Mouse (Mus musculus): ENCODE measurements around the gene Wfdc16.
"Not testable (repeated sequence)": the region's sequence is repeated elsewhere in the genome, so short reads cannot be mapped to it uniquely, and the experiment has no call there.

Wfdc16 gene

DNA sequence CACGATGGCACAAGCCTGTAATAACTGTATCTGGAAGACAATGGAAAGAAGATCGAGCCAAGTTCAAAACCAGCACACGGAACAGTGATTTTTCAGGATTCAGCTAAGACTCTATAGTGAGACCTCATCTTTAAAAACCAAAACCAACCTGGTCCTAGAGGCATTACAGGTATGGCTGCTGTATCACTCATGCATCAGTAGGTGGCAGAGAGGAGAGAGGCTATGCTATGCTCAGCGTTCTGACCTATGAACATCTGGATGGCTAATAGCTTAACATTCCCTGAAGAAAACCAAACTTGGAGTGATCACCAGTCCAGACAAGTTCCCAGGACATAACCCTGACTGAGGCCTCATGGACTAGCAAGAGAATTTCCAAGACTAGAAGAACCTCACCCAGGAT is 16.8 kb downstream of the Wfdc16 start:
- no peak for TF ChIP-seq GATA4 (IDR thresholded peaks at IDR 0.05; ENCODE audit: insufficient replicate concordance, low read length)

DNA sequence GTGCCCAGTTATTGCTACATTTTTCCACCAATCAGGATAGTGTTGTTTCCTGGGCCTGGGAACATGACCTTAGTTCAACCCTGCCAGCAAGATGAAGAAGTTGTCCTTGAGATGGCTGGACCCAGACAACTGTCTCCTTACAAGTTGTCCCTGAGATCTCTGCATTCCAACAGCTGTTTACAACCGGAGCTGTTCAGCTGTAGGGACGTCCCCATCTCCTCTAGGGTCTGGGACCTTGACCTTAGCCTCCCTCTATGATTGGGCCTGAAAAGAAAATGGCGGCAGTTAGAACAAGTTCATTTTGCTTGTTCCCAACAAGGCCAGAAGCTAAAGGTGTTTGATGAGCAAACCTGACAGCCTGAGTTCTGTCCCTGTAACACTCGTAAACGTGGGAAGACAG is 19.5 kb downstream of the Wfdc16 start:
- TF ChIP-seq GATA4 (IDR thresholded peaks at IDR 0.05; ENCODE audit: insufficient replicate concordance, low read length): no peak

DNA sequence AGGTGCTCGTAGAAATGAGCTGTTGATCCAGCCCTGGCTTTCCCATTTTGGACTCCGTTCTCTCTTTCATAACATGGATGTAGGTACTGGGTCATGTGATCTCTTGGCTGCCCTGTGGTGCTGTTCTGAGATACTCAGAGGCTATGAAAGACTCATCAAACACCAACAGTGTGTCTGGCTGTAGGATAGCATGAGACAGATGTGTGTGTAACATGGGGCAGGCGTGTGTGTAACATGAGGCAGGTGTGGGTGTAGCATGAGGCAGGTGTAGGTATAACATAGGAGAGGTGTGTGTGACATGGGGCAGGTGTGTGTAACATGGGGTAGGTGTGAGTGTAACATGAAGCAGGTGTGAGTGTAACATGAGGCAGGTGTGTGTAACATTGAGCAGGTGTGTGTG is 23.2 kb downstream of the Wfdc16 start:
- no peak for TF ChIP-seq GATA4 (IDR thresholded peaks at IDR 0.05; ENCODE audit: insufficient replicate concordance, low read length)

DNA sequence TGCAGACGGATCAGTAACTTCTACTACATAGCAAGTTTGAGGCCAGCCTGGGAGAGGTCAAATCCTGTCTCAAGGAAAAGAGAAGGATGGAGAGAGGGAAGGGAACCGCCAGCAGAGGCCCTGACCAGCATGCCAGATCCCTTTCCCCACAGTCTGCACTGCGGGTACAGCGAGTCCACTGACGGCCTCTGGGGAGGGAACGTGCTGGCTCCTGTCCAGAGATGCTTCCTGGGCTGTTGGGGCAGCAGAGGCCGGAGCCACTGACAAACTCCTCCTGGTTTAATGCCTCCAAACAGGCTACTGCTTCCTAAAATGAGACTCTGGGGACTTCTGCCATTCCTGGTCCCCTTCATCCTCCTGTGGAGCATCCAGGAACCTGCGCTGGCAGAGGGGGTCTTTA is 25.1 kb downstream of the Wfdc16 start, which contains the start of the genes Wfdc6b and Wfdc8:
Wfdc6b (plus strand) TSS at position 52 of the 400 bp plus-strand sequence.
Wfdc8 (minus strand) TSS at position 156 of the 400 bp plus-strand sequence.
- not testable (repeated sequence) for TF ChIP-seq GATA4 (IDR thresholded peaks at IDR 0.05; ENCODE audit: insufficient replicate concordance, low read length)

DNA sequence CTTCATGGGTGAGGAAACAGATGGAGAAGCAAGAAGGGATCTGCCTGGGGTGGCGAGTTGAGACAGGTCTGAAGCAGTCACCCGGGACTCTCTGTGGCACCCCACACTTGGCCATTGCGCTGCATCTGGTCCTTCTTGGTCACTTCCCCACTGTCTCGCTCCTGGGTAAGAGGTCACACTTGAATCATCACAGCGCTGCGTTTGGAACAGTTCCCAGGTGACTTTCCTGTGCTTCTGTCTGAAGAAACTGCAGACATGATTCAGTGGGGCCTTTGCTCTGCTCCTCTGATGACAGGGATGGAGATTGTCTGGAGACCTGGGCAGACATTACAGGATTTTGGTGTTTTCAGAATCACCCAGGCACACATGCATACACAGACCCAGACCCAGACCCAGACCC is 29.8 kb downstream of the Wfdc16 start:
- no peak for TF ChIP-seq GATA4 (IDR thresholded peaks at IDR 0.05; ENCODE audit: insufficient replicate concordance, low read length)

DNA sequence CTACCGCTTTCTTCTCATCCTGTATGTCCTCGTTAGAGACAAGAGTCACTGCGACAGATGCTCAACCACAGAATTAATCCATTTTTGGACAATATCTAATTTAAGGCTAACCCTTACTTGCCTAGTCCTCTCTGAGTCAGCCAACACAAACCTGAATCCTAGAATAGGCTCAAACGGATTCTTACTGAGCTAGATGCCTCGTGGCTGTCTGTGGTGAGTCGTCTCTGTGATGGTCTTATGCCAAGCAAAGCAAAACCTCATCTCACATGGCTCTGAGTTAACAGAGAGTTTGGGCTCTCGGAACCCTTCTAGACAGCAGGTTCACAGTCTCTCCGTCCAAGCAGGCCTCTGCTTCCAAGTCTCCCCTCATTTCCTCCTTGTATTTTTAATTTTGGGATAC is 34.2 kb downstream of the Wfdc16 start:
- TF ChIP-seq GATA4 (IDR thresholded peaks at IDR 0.05; ENCODE audit: insufficient replicate concordance, low read length): no peak

DNA sequence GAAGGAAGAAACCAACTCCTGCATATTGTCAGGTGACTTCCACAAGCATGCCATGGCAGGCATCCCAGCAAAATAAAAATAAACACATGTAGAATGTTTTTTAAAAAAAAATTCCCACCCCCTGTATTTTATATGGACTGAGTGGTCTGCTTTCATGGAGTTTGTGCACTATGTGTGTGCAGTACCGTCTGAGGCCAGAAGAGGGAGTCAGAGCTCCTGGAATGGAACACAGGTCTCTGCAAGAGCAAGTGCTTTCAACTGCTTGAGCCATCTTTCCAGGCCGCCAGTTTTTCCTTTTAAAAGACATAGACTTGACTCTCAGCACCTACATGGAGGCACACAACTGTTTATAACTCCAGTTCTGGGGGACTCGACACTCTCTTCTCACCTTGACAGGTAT is 35.1 kb downstream of the Wfdc16 start:
- no peak for TF ChIP-seq GATA4 (IDR thresholded peaks at IDR 0.05; ENCODE audit: insufficient replicate concordance, low read length)

DNA sequence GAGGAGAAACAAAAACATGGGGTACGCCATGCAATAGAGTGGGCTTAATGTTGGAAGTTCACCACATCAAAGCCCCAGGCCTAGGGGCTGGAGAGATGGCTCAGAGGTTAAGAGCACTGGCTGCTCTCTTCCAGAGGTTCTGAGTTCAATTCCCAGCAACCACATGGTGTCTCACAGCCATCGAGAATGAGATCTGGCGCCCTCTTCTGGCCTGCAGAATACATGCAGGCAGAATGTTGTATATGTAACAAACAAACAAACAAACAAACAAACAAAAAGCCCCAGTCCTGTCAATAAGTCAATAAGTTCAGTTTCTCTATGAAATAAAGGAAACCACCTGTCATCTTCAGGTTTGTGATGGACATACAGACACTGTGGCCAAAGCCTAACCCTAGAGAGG is 38.4 kb downstream of the Wfdc16 start:
- no peak for TF ChIP-seq GATA4 (IDR thresholded peaks at IDR 0.05; ENCODE audit: insufficient replicate concordance, low read length)

DNA sequence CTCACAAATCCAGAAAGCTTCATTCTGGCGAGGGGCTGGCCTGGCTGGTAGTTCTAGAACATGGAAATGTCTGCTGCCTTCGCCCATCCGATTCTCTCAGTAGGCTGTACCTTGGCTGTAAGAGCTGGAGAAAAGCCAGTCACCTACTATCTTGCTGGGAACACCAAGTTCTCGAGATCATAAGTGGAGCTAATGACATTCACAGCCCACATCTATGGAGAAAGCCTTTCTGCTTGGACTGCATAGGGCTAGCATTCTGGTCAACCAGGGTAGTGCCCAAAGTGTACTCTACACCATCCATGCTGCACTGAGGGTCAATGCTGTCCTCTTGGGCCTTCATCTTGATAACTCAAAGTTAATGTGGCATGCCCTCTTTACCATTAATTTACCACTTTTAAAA is 45.1 kb downstream of the Wfdc16 start, which contains the start of gene Eppin:
Eppin (minus strand) TSS at position 101 of the 400 bp plus-strand sequence.
- TF ChIP-seq GATA4 (IDR thresholded peaks at IDR 0.05; ENCODE audit: insufficient replicate concordance, low read length): no peak

DNA sequence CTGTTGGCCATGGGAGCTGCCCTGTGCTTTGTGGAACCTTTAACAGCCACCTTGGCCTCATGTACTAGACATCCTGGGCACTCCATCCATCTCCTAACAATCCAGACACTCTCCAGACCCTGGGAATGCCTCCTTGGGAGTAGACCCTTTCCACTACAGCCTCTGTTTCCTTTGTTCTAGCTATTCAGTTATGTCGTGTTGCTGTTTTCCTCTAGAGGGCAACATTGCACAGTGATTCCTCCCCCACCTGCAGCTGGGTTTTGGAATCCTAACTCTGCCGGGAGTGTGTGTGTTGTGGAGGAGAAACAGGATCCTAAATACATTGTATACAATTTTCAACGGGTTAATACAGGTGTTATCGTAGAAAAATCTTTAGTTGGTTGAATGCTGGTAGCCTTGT is 46.6 kb downstream of the Wfdc16 start:
- no peak for TF ChIP-seq GATA4 (IDR thresholded peaks at IDR 0.05; ENCODE audit: insufficient replicate concordance, low read length)

DNA sequence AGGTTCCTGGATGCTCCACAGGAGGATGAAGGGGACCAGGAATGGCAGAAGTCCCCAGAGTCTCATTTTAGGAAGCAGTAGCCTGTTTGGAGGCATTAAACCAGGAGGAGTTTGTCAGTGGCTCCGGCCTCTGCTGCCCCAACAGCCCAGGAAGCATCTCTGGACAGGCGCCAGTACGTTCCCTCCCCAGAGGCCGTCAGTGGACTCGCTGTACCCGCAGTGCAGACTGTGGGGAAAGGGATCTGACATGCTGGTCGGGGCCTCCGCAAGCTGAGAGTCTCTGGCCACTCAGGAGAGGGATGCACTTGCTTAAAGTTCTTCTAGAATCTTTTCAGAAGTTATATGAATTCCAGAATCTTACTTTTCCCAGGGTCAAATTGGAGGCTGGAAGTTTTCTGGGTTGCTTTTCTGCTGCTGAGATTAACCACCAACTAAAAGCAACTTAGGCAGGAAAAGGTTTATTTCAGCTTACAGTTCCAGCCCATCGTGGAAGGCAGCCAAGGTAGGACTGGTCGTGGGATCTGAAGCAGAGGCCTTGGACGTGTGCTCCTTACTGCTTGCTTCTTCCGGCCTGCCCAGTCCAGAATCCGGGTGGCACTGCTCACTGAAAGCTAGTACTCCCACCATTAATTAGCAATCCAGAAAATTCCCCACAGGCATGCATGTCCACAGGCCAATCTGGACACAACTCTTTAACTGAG is 53.4 kb downstream of the Wfdc16 start, which contains the start of gene Wfdc6a:
Wfdc6a (minus strand) TSS at position 423 of the 701 bp plus-strand sequence.
- not testable (repeated sequence) for TF ChIP-seq GATA4 (IDR thresholded peaks at IDR 0.05; ENCODE audit: insufficient replicate concordance, low read length)

Measured in liver, adult (tissue).